Mouse (Mus musculus) lung, postnatal 25 days (tissue): ENCODE results near the gene Rrp7a.

ENCODE experiments used
- DNase-seq: peaks from one replicate; pipeline ENCODE4 v3.0.0; 2022; ENCODE audit warnings: low spot score

The Rrp7a gene

GRCm38 (mm10) chr15:83065543-83065942 lies 57.1 kb downstream of the Rrp7a start:
- DNase-seq: peak; percentile 54
